Mouse (Mus musculus) embryonic fibroblast, embryonic 13.5 days (primary cell): ENCODE measurements around the gene BC051142. TPM values are rescaled to one million over a fixed set of nuclear protein-coding genes. Genes with fewer than 3 reads are reported as not detected.

ENCODE experiments used
- H3K27ac ChIP-seq: 2 replicates; pipeline ENCODE4 v1.5.1; 2012; ENCODE audit warnings: low read length, control low read depth, inconsistent platforms; ENCODE audit not compliant: insufficient read depth
- H3K4me1 ChIP-seq: 2 replicates; pipeline ENCODE4 v1.6.1; 2011; ENCODE audit warnings: low read length; ENCODE audit not compliant: control insufficient read depth, insufficient read depth
- H3K4me3 ChIP-seq: 2 replicates; pipeline ENCODE4 v1.5.1; 2011; ENCODE audit warnings: mild to moderate bottlenecking, control low read depth, low read length; ENCODE audit not compliant: insufficient read depth
- CTCF ChIP-seq: IDR thresholded peaks from 2 replicates; pipeline ENCODE4 v1.5.1; 2011; ENCODE audit warnings: mild to moderate bottlenecking, control low read depth, low read length, moderate library complexity, borderline replicate concordance; ENCODE audit not compliant: insufficient read depth
- POLR2A ChIP-seq: IDR thresholded peaks from 2 replicates; pipeline ENCODE4 v1.6.1; 2011; ENCODE audit warnings: low read depth, mild to moderate bottlenecking, control low read depth, low read length, moderate library complexity
- polyA plus RNA-seq: library from polyadenylated mRNA; stranded (reverse); fragments of >200 nt; gene quantifications from 2 replicates; pipeline ENCODE4 v1.2.4, GENCODE M21; 2011; ENCODE audit warnings: low read depth; ENCODE audit not compliant: missing spikeins, insufficient read length

Gene BC051142
- not detected in 2 replicates for polyA plus RNA-seq

- no peak within 1 kb of the TSS for H3K27ac ChIP-seq
- no peaks in the 10 kb centered on the region for H3K4me1 ChIP-seq
- H3K4me3 ChIP-seq: peak within 1 kb of the TSS; percentile 49
- TF ChIP-seq POLR2A (no peak), CTCF (no peak)
Observed at GRCm38 (mm10) chr17:34398711-34399393, at the start of gene BC051142. BC051142 (plus strand) TSS chr17:34398820.

DNA sequence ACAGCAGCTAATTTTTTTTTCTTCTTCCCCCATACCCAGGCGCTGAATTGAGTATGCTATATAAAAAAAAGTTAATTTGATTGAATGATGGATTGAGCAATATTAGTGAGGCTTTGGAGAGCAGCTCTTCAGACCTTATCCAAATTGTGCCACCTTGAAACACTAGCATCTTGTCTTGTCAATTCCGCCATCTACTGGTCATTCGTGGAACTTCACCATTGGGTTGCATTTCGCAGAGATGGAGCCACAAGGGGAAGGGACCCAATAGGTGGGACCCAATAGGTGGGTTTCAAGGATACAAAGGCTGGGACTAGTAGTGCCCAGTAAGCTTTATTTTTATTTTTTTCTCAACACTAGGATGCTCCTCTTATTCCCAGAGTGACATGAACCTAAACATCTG is 49.2 kb upstream of the BC051142 start:
- H3K27ac ChIP-seq: no peak overlapping the region
- no peak overlapping the region for H3K4me3 ChIP-seq
- no peaks in the 10 kb centered on the region for H3K4me1 ChIP-seq
- TF ChIP-seq CTCF (peak; percentile 40; the same call in 1 of the 2 replicates), POLR2A (no peak)

DNA sequence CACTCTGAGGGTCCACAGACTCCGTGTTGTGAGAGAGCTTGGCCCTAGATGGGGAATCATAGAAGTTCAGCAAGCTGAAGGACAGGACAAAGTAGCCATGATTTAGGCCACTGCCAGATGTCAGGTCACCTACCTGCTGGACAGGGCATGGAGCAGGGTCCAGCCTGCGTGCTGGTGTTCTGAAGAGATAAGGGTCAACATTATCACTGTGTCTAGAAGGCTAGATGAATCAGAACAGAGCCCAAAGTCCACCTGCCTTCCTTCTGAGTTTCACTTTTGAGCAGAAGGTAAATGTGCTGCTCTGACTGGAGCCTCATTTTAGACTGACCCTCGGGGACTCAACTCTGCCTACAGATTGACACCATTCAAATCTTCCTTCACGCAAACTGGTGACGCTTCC is 44.1 kb upstream of the BC051142 start, which contains the start of gene Btnl2:
TSS of gene Btnl2 (plus strand) at position 284 of the 400 bp plus-strand sequence.
- Histone ChIP-seq H3K4me3 (no peak within 1 kb of the TSS), H3K4me1 (no peaks in the 10 kb centered on the region), H3K27ac (no peak within 1 kb of the TSS)
- TF ChIP-seq CTCF (no peak), POLR2A (no peak)

GRCm38 (mm10) chr17:34354940-34355339 is 43.7 kb upstream of the BC051142 start:
- Histone ChIP-seq H3K27ac (no peak overlapping the region), H3K4me1 (no peaks in the 10 kb centered on the region), H3K4me3 (no peak overlapping the region)
- TF ChIP-seq CTCF (no peak), POLR2A (no peak)

GRCm38 (mm10) chr17:34362954-34363546 is 35.6 kb upstream of the BC051142 start:
- H3K4me1 ChIP-seq: no peaks in the 10 kb centered on the region
- H3K27ac ChIP-seq: no peak overlapping the region
- TF ChIP-seq CTCF: no peak
- no peak for TF ChIP-seq POLR2A
- H3K4me3 ChIP-seq: no peak overlapping the region

GRCm38 (mm10) chr17:34363676-34364310 is 34.8 kb upstream of the BC051142 start:
- TF ChIP-seq POLR2A: no peak
- TF ChIP-seq CTCF: no peak
- no peaks in the 10 kb centered on the region for H3K4me1 ChIP-seq

GRCm38 (mm10) chr17:34365031-34365430 is 33.6 kb upstream of the BC051142 start:
- Histone ChIP-seq H3K4me1 (no peaks in the 10 kb centered on the region), H3K4me3 (no peak overlapping the region), H3K27ac (no peak overlapping the region)
- no peak for TF ChIP-seq POLR2A
- TF ChIP-seq CTCF: no peak

More at GRCm38 (mm10) chr17:34363676-34364310, 34.8 kb upstream of the BC051142 start:
- H3K27ac ChIP-seq: no peak overlapping the region
- no peak overlapping the region for H3K4me3 ChIP-seq

DNA sequence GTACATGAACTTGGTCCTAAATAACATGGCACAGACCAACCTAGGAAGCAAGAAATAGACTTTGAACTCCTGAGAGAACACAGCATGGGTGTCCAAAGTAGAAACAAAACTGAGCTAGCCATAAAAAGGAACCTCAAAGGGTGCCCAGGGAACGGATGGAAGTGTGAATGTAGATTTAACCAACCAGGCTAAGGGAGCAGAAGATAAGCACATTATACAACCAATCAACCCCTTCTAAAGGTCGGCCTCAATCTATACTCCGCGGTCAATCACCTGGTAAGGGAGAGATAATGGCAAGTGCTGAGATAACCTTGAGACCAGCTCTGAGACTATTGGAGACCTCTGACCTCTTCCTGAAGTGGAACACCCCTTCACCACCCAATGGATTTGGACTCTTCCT is 28.1 kb upstream of the BC051142 start:
- no peak overlapping the region for H3K27ac ChIP-seq
- no peaks in the 10 kb centered on the region for H3K4me1 ChIP-seq
- TF ChIP-seq POLR2A (no peak), CTCF (no peak)
- H3K4me3 ChIP-seq: no peak overlapping the region

DNA sequence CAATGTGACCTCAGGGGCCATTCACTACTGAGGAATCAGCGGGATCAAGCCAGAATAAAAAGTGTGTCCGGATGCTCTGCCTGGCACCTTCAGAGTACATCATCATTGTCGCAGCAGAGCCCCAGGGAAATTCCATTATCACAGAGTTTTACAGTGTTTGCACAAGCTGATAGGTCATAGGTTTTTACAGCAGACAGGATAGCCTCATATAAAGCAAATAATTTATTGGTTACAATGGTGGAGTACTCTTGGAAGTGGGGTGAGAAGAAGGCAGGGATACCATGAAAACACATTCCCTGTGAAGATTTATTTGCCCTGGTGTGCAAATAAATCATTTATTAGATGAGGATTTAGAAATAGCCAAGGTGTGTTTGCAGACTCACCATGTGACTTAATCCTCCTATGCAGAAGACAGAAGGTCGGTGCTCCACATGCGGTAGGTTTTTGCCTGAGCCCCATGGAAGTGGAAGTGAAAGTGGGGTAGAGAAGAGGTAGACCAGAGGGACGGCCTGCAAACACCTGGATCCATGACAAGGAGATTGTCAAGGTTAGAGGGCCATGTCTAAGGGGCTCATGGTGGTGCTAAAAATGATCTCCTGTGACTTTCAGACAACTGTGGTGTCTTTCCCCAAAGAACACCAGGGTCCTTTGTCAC is 25.4 kb upstream of the BC051142 start:
- TF ChIP-seq POLR2A (no peak), CTCF (no peak)
- Histone ChIP-seq H3K27ac (no peak overlapping the region), H3K4me1 (no peaks in the 10 kb centered on the region), H3K4me3 (no peak overlapping the region)
